Mouse (Mus musculus): Measurements from ENCODE around the gene Satb2. TPM values are rescaled to one million over a fixed set of nuclear protein-coding genes. Genes with fewer than 3 reads are reported as not detected.

The Satb2 gene
- total and polyA plus RNA-seq, 3 experiments = not detected

DNA sequence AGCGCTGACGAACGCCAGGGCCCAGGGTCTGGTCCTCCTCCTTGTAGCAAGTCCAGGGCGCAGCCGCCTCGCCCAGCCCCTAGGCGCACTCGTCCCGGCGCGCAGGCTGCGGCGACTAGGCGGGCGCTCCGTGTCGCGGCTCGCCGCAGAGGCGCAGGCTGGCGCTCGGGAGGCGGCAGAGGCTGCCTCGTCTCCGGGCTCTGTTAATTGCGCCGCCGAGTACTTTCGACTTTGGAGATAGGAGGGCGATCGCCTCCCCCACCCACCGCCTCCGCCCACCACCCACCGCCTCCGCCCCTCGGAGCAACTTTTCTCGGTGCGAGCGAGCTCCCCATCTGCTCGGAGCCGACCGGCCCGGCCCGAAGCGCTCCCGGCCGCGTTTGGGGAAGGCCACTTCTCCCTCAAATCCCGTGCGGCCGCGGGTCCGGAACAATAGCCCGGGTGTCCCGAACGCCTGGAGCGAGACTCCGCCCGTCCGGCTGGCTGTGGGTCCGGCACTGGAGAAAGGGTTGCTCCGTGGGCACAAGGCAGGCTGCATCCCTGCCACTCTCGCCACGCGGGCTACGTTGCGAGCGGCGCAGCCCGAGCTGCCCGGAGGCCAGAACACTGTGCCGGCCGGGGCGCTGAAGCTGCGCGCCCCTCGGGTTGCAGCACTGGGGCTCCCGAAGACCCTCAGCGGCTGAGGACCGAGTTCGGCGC, 6.0 kb downstream of the Satb2 start:
- no peaks in the 10 kb centered on the region for H3K9me3 ChIP-seq (replicated peaks; ENCODE audit: insufficient read depth, low read length)
- no peaks in the 10 kb centered on the region for H3K79me2 ChIP-seq (ENCODE audit: control insufficient read depth, insufficient read depth, low read length, poor library complexity)
- no peak overlapping the region for H3K27ac ChIP-seq (ENCODE audit: control insufficient read depth, low read depth, low read length)
- TF ChIP-seq POLR2A (IDR thresholded peaks at IDR 0.05; ENCODE audit: control insufficient read depth in 1 of 2, insufficient read depth in 1 of 2, low read depth in 1 of 2, low read length in 2 of 2, poor library complexity in 1 of 2) (no peak), ZNF384 (IDR thresholded peaks at IDR 0.05; ENCODE audit: low read depth, low read length) (no peak), ZC3H11A (IDR thresholded peaks at IDR 0.05; ENCODE audit: low read depth, low read length) (no peak), MAFK (IDR thresholded peaks at IDR 0.05; ENCODE audit: borderline replicate concordance, low read depth, low read length) (no peak), ZMIZ1 (IDR thresholded peaks at IDR 0.05; ENCODE audit: low read depth, low read length) (no peak), CTCF (IDR thresholded peaks at IDR 0.05 in 2 of 3, conservative IDR thresholded peaks at IDR 0.05 in 1 of 3; ENCODE audit: control insufficient read depth in 1 of 3, insufficient read depth in 1 of 3, low read depth in 2 of 3, low read length in 3 of 3, poor library complexity in 1 of 3, severe bottlenecking in 1 of 3) (no peak), BHLHE40 (IDR thresholded peaks at IDR 0.05; ENCODE audit: borderline replicate concordance, low read depth, low read length) (no peak), MYB (IDR thresholded peaks at IDR 0.05; ENCODE audit: low read depth, low read length) (no peak), USF2 (IDR thresholded peaks at IDR 0.05; ENCODE audit: borderline replicate concordance in 1 of 2, insufficient read depth in 1 of 2, low read depth in 1 of 2, low read length in 2 of 2) (no peak), NRF1 (IDR thresholded peaks at IDR 0.05; ENCODE audit: insufficient read depth, low read depth, low read length, poor library complexity, severe bottlenecking) (no peak), RAD21 (IDR thresholded peaks at IDR 0.05; ENCODE audit: low read depth, low read length) (no peak), TCF12 (IDR thresholded peaks at IDR 0.05; ENCODE audit: low read depth, low read length) (no peak), ZKSCAN1 (IDR thresholded peaks at IDR 0.05; ENCODE audit: low read depth, low read length) (no peak), ELF1 (IDR thresholded peaks at IDR 0.05; ENCODE audit: low read depth, low read length) (no peak)
- DNase-seq (ENCODE audit: low read depth, low spot score) = no peak
- no peak overlapping the region for H3K4me3 ChIP-seq (ENCODE audit: control insufficient read depth in 1 of 2, insufficient read depth in 1 of 2, low read depth in 2 of 2, low read length in 2 of 2)
- H3K4me1 ChIP-seq (ENCODE audit: control insufficient read depth in 1 of 2, insufficient read depth in 2 of 2, low read length in 2 of 2) = no peaks in the 10 kb centered on the region
- no peaks in the 10 kb centered on the region for H3K27me3 ChIP-seq (ENCODE audit: control insufficient read depth in 1 of 2, insufficient read depth in 2 of 2, low read length in 2 of 2)
- no peak overlapping the region for H3K9ac ChIP-seq (ENCODE audit: control insufficient read depth, low read depth, low read length, poor library complexity, severe bottlenecking)
- no peaks in the 10 kb centered on the region for H3K36me3 ChIP-seq (ENCODE audit: control insufficient read depth in 1 of 2, insufficient read depth in 2 of 2, low read length in 2 of 2)

DNA sequence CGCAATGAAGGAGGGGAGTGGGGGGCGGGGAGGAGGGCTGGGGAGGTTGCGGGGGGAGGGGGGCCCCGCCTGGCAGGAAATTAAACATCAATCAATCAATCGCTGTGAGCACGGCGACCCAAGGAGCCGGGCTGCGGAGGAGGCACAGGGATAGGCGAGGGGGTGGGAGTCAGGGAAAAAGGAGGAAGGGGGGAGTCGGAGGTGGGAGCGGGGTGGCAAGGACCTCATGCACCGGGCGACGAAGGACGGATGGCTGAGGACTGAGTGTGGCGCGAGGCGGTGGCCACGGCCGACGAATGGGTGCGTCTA, 6.6 kb downstream of the Satb2 start:
- TF ChIP-seq POLR2A (IDR thresholded peaks at IDR 0.05; ENCODE audit: control insufficient read depth in 1 of 2, insufficient read depth in 1 of 2, low read depth in 1 of 2, low read length in 2 of 2, poor library complexity in 1 of 2) (no peak), MXI1 (IDR thresholded peaks at IDR 0.05; ENCODE audit: low read depth, low read length) (no peak), SIN3A (IDR thresholded peaks at IDR 0.05; ENCODE audit: low read length) (no peak), TBP (IDR thresholded peaks at IDR 0.05; ENCODE audit: low read depth, low read length) (no peak), RCOR1 (IDR thresholded peaks at IDR 0.05; ENCODE audit: low read depth, low read length) (no peak), USF1 (IDR thresholded peaks at IDR 0.05; ENCODE audit: low read depth, low read length) (no peak), TCF12 (IDR thresholded peaks at IDR 0.05; ENCODE audit: low read depth, low read length) (no peak), POLR2AphosphoS5 (IDR thresholded peaks at IDR 0.05; ENCODE audit: borderline replicate concordance, low read depth, low read length) (no peak), ZMIZ1 (IDR thresholded peaks at IDR 0.05; ENCODE audit: low read depth, low read length) (no peak), HCFC1 (IDR thresholded peaks at IDR 0.05; ENCODE audit: low read depth, low read length) (no peak), NRF1 (IDR thresholded peaks at IDR 0.05; ENCODE audit: insufficient read depth, low read depth, low read length, poor library complexity, severe bottlenecking) (no peak), KAT2A (conservative IDR thresholded peaks at IDR 0.05; ENCODE audit: low read depth, low read length) (no peak), RAD21 (IDR thresholded peaks at IDR 0.05; ENCODE audit: low read depth, low read length) (no peak), SMC3 (IDR thresholded peaks at IDR 0.05; ENCODE audit: low read depth, low read length) (no peak)
- DNase-seq (ENCODE audit: low read depth, low spot score) = no peak
- H3K4me1 ChIP-seq (ENCODE audit: control insufficient read depth in 1 of 2, insufficient read depth in 2 of 2, low read length in 2 of 2) = no peaks in the 10 kb centered on the region
- no peak overlapping the region for H3K4me3 ChIP-seq (ENCODE audit: control insufficient read depth in 1 of 2, insufficient read depth in 1 of 2, low read depth in 2 of 2, low read length in 2 of 2)
- no peak overlapping the region for H3K27ac ChIP-seq (ENCODE audit: control insufficient read depth, low read depth, low read length)
- no peak overlapping the region for H3K9ac ChIP-seq (ENCODE audit: control insufficient read depth, low read depth, low read length, poor library complexity, severe bottlenecking)
- no peaks in the 10 kb centered on the region for H3K79me2 ChIP-seq (ENCODE audit: control insufficient read depth, insufficient read depth, low read length, poor library complexity)
- H3K36me3 ChIP-seq (ENCODE audit: control insufficient read depth in 1 of 2, insufficient read depth in 2 of 2, low read length in 2 of 2) = no peaks in the 10 kb centered on the region
- H3K27me3 ChIP-seq (ENCODE audit: control insufficient read depth in 1 of 2, insufficient read depth in 2 of 2, low read length in 2 of 2) = no peaks in the 10 kb centered on the region
- H3K9me3 ChIP-seq (replicated peaks; ENCODE audit: insufficient read depth, low read length) = no peaks in the 10 kb centered on the region

Measured in MEL (cell line).